Mouse (Mus musculus) embryo, embryonic 11 days (tissue): ENCODE data around the gene Brwd1.
"Not testable (repeated sequence)": the region's sequence is repeated elsewhere in the genome, so short reads cannot be mapped to it uniquely, and the experiment has no call there.

ENCODE experiments used
- DNase-seq: peaks from one replicate; pipeline ENCODE4 v3.0.0-alpha.2; 2015

The Brwd1 gene

DNA sequence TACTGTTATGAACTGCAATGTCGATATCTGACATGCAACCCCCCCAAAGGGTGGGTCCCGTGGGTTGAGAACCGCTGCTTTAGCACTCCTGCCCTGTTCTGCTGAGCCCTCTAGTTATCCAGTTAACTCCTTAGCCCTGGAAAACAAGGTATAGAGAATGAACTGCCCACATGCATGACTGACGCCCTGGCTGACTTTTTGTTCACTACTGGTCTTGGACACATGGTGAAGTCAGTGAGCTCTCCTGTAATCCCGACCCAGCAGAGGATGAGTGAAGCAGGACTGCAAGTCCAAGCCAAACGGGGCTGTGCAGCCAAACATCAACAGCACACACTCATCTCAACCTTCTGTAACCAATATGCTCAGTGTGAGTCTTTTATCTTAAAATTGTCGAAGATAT lies 1.8 kb downstream of the Brwd1 start:
- DNase-seq = no peak

- DNase-seq = no peak
These were observed 14.0 kb downstream of the Brwd1 start for GRCm38 (mm10) chr16:96068364-96068763.

- DNase-seq = no peak
These were observed 16.2 kb downstream of the Brwd1 start for GRCm38 (mm10) chr16:96066174-96066573.

GRCm38 (mm10) chr16:96064649-96065048 lies 17.7 kb downstream of the Brwd1 start:
- no peak for DNase-seq

DNA sequence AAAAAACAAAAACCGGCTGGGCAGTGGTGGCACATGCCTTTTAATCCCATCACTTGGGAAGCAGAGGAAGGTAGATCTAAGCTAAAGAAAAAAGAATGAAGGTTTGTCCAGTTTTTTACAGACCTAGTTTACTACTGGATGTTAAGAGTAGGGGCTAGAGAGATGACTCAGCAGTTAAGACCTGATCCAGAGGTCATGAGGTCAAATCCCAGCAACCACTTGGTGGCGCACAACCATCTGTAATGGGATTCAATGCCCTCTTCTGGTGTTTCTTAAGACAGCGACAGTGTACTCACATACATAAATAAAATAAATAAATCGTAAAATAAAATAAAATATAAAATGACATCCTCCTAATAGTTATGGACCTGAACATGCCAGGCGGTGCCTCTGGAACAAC lies 38.2 kb downstream of the Brwd1 start:
- DNase-seq = peak; percentile 62

GRCm38 (mm10) chr16:96040691-96041090 lies 41.6 kb downstream of the Brwd1 start:
- DNase-seq = no peak

DNA sequence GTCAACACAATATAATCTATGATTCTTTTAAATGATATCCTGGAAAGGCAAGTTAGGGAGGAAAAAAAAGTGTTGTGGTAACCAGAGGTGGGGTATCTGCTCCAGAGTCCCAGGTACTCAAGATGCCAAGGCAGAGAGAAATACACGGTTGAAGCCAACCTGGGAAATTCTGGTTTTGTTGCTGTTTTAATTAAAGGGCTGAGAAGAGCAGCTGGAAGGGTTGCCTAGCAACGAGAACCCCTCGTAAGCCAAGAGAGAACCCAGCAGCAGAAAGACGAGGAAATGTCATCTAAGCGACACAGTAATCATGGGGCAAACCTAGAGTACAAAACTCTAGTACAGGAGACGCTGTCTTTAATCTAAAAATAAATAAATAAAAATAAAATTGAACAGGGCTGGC lies 42.8 kb downstream of the Brwd1 start:
- no peak for DNase-seq

DNA sequence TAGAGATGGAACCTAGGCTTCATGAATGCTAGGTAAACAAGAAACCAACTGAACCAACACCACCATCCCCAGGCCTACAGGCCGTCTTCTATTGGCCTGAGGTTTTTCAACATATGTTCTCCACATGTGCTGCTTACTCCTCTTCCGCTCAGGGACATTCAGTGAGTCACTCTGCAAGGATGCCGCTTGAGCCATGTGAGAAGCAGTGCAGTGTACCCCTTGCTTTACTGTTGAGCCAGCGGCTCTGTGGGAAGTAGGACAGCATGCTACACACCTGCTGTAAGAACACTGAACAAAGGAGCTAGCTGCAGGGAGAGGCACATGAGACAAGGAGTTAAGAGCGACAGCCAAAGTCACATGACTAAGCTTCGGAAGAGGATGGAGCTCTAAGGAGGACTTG lies 47.9 kb downstream of the Brwd1 start:
- DNase-seq = no peak

DNA sequence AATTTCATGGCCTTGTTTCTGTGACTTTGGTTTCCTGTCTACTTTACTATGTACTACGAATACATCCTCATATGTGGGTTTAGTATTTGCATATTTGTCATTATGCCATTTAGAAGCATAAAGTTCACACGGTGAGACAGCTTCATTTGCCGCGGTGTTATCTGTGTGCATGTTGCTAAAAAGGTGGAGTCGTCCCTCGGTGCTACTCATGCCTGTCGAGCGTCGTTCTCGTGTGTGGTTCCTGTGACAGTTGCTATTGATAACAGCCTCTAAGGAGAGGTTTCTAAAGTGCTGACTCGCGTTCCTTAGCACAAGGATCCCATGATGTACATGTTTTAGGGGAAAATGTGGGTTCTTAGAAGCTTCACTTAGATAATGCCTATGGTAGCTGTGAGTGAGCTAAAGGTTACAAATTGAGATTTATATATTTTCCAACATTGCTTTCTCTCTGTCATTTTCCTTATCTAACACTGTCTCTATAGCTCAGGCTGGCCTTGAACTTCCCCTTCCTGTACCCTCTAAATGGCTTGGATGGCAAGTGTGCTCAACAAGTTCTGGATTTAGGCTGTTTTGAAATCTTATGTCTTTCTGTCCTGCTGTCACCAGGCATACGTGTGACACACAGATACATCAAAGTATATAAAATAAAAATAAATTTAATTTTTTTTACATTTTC lies 49.8 kb downstream of the Brwd1 start:
- no peak for DNase-seq

DNA sequence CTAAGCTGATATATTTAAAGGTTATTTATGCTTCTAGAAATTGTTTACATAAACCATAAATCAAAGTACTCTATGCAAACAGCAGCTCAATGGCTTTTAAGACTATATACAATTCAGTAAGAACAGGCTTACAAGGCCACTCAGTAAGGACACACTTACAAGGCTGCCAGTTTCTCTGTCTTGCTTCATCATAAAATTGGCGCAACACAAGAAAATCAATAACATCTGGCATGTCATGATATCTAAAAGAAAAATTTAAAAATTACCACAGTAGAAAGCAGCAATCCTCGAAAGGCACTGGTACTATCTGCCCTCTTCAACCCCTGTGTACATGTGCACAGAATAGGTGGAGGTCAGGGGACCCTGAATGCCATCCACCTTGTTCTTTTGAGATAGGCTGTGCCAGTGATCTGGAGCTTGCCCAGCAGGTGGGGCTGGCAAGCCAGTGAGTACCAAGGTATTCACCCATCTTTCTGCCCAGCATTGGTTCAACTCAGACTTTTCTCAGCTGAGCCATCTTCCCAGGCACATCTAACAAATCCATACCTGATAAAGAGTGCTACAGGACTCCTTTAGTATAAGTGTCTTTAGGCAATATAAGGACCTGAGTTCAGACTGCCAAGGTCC lies 51.7 kb downstream of the Brwd1 start:
- DNase-seq = no peak

- DNase-seq = no peak
These were observed 56.1 kb downstream of the Brwd1 start for GRCm38 (mm10) chr16:96026256-96026655.

DNA sequence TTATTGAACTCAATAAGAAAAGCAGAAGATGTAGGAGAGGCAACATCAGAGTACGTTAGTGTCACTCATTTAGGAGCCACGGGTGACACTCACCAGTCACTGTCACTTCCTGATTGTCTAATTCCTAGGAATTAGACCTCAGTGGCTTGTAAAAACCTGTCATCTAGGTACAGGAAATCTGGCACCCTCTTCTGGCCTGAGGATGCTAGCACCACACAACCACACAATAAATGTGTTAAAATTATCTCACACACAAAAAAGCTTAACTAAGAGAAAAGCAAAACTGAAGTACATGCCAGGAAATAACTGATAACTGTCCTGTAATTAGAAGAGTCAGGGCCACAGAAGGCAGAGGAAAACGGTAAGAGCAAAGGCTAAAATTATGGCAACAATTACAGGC lies 57.1 kb downstream of the Brwd1 start:
- no peak for DNase-seq

- DNase-seq = no peak
These were observed 61.3 kb downstream of the Brwd1 start for GRCm38 (mm10) chr16:96021045-96021444.

GRCm38 (mm10) chr16:96009124-96009523 lies 73.2 kb downstream of the Brwd1 start:
- DNase-seq = not testable (repeated sequence)

- not testable (repeated sequence) for DNase-seq
These were observed 78.0 kb downstream of the Brwd1 start for GRCm38 (mm10) chr16:96004278-96004677.

DNA sequence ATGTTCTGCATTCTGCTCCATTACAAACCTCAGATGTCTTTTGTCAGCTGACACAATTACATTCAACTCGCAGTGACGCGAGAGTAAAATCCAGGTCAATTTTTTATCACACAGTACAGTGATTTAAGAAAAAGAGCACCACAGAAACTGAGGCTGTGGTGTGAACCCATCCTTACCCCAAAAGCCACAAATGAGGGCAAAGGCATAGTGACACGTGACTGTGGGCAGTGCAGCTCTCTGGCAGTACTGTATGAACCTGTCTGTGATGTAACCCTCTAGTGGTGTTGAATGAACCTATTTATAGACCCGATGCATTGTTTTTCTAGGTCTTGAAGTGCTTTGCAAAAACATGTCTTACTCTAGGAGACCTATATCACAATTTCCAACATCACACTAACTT lies 83.0 kb downstream of the Brwd1 start:
- no peak for DNase-seq

- no peak for DNase-seq
These were observed 86.2 kb downstream of the Brwd1 start for GRCm38 (mm10) chr16:95996156-95996555.

- not testable (repeated sequence) for DNase-seq
These were observed 87.8 kb downstream of the Brwd1 start for GRCm38 (mm10) chr16:95994576-95994975.

DNA sequence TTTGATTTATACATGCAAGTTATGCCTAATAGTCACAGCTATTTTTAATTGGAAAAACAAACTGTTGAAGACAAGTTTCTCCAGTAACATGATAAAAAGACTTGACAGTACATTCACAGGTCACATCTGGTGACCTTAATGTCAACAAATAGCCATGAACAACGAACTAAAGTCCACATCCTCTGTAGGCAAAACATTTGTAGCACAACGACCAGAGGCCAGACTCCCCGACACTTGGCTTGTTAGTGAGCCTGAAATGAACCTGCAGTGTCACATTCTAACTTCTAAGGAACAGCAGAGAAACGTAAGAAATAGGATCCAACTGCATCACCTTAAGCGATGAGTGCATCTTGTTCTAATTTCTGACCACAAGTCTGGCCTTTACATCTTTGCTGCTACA lies 89.7 kb downstream of the Brwd1 start:
- DNase-seq = no peak

DNA sequence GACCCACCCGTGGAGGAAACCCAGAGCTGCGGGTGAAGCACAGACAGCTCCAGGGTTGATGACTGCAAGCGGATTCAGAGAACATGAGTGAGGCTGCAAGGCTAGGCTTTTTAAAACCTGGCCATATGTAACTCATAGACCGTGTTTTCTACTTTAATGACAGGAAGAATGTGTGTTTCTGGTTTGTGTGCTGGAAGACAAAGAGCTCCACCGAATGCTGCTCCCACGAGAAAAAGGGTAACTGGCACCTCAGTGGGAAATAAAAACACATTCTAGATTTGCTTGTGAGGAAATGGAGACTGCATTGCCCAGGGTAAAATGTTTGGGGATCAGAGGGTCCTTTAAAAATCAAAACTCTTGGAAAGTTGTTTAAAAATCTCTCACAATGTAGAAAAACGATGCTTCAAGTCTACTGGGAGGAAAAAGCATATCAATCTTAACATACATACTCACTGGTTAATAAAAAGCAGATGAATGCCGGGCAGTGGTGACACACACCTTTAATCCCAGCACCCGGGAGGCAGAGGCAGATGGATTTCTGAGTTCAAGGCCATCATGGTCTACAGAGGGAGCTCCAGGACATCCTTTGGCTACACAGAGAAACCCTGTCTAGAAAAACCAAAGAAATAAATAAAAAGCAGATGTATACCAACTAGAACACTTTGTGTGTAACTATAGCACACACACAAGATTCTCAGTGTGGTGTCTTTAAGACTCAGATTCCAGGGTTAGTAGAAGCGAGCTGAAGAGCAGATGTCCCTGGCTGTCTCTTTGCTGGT lies 91.0 kb downstream of the Brwd1 start:
- peak; percentile 33 for DNase-seq

DNA sequence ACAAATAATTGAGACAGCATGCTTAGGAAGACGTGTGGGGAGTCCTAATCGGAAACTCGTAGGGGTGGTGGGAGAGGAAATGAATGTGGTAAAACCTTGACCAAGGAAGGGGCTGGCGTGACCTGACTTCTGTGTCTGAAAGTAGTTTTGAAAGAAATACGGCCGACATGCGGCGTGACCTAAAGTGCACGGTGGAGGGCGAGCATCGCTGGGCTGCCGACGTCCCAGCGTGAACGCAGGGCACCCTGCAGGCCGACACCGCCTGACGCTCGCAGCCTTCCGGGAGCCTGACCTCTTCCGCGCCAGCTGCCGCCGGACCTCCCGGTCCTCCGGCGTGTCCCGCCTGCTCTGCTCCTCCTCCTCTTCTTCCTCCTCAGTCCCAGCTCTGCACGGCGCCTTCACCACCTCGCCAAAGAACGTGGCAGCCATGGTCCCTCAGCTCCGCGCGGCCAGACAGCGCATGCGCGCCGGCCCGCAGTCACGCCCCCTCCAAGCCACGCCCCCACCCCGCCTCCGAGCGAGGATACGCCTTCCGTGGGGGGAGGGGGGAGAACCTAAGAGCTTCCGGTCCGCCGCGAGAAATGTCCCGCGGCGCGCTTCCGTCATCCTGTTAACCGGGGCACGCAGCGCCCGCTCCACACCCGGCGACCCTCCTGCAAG lies 91.7 kb downstream of the Brwd1 start, which contains the start of gene Psmg1:
TSS of gene Psmg1 (minus strand) at position 499 of the 660 bp plus-strand sequence.
- DNase-seq = peak; percentile 99

- DNase-seq = no peak
These were observed 97.4 kb downstream of the Brwd1 start for GRCm38 (mm10) chr16:95984911-95985310.

DNA sequence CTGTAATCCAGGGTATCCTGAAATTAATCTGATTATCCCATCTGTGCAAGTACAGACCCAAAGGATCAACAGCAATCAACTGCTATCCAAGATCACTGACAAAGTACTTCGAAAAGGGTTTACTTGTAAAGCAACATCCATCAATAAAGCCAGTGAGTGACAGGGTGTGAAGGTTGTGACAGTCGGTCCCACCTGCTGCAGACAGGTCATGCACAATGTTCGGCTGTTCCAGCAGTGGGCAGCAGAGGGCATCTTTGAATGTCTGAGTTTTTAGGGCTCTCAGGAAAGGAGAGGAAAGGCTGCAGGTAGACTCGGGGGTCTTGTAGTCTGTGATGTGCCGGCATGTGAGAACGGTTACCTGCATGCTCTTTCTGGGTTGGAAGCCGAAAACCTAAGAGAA lies 98.7 kb downstream of the Brwd1 start:
- peak; percentile 32 for DNase-seq
